Mouse (Mus musculus) ES-Bruce4 (cell line): Measurements from ENCODE around the gene Smarca4.

Experiments used
- CTCF ChIP-seq: IDR thresholded peaks from one replicate; pipeline ENCODE4 v1.8.1; 2011; ENCODE audit warnings: low read depth, low read length
- EP300 ChIP-seq: IDR thresholded peaks from 2 replicates; pipeline ENCODE4 v1.6.1; 2011; ENCODE audit warnings: low read depth, low read length; ENCODE audit not compliant: insufficient read depth
- POLR2A ChIP-seq: IDR thresholded peaks from one replicate; pipeline ENCODE4 v1.8.1; 2011; ENCODE audit warnings: low read length; ENCODE audit not compliant: insufficient read depth

- TF ChIP-seq POLR2A (no peak), CTCF (no peak), EP300 (no peak)
These were observed 26.4 kb upstream of the Smarca4 start for GRCm38 (mm10) chr9:21589538-21589937.
